Mouse (Mus musculus): ENCODE measurements around the gene Mcur1.

- no peak for TF ChIP-seq CTCF (IDR thresholded peaks at IDR 0.05; ENCODE audit: insufficient read depth, low read length)
- no peak for TF ChIP-seq POLR2A (IDR thresholded peaks at IDR 0.05; ENCODE audit: borderline replicate concordance, extremely low read depth, low read depth, low read length)
Observed at GRCm38 (mm10) chr13:43602440-43602839, 42.4 kb upstream of the Mcur1 start.
